Mouse (Mus musculus) heart, embryonic 10.5 days (tissue): ENCODE measurements around the gene Mtrf1. TPM values are rescaled to one million over a fixed set of nuclear protein-coding genes. Genes with fewer than 3 reads are reported as not detected.
"Not testable (repeated sequence)": the region's sequence is repeated elsewhere in the genome, so short reads cannot be mapped to it uniquely, and the experiment has no call there.

Experiments
- DNase-seq: peaks from one replicate; pipeline ENCODE4 v3.0.0-alpha.2; 2017; ENCODE audit warnings: low spot score
- H3K27ac ChIP-seq: fragments of 300-500 bp; sonication (generic); 2 replicates; pipeline ENCODE4 v1.5.1; 2016; ENCODE audit warnings: mild to moderate bottlenecking
- H3K27me3 ChIP-seq: fragments of 300-500 bp; sonication (generic); 2 replicates; pipeline ENCODE4 v1.6.1; 2016; ENCODE audit warnings: mild to moderate bottlenecking; ENCODE audit not compliant: poor library complexity, insufficient read depth, severe bottlenecking
- H3K36me3 ChIP-seq: fragments of 300-500 bp; sonication (generic); 2 replicates; pipeline ENCODE4 v1.6.1; 2016; ENCODE audit warnings: mild to moderate bottlenecking, moderate library complexity
- H3K4me1 ChIP-seq: fragments of 300-500 bp; sonication (generic); 2 replicates; pipeline ENCODE4 v1.6.1; 2016; ENCODE audit warnings: mild to moderate bottlenecking
- H3K4me3 ChIP-seq: fragments of 300-500 bp; sonication (generic); 2 replicates; pipeline ENCODE4 v1.5.1; 2016; ENCODE audit warnings: mild to moderate bottlenecking, moderate library complexity
- H3K9me3 ChIP-seq: fragments of 300-500 bp; sonication (generic); 2 replicates; pipeline ENCODE4 v1.6.1; 2016; ENCODE audit warnings: mild to moderate bottlenecking, moderate library complexity
- WGBS: fragments of 180-500 bp; shearing (Covaris S2); methylation state at CpG from one replicate; pipeline ENCODE4 v1.1.7; 2016; 5-methylcytosine and 5-hydroxymethylcytosine counted together
- polyA plus RNA-seq: library from polyadenylated mRNA; unstranded; fragments of >200 nt; fragmentation: Nextera tagmentation; extraction: Ambion mirVana; gene quantifications from 2 replicates; pipeline ENCODE4 v1.2.1, GENCODE M21; 2016

Mtrf1 gene
- polyA plus RNA-seq, 1 experiment from 2014 or later, result 9.1 TPM

DNA sequence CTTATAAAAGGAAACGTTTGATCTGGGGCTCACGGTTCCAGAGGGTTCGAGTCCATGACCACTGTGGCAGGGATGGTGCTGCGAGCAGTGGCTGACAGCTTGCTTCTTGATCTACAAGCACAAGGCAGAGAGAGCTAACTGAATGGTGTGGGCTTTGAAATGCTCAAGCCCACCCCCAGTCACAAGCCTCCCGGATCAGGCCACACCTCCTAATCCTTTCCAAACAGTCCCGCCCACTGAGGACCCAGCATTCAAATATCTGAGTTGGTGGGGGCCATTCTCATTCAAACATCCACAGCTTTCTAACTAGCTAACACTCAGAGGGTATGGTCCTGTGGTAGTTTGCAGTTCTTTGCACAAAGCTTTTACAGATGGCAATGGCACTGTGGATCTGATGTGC is 15.5 kb downstream of the Mtrf1 start:
- H3K4me1 ChIP-seq, result no peaks in the 10 kb centered on the region
- H3K4me3 ChIP-seq, result no peak overlapping the region
- H3K9me3 ChIP-seq, result no peaks in the 10 kb centered on the region
- H3K27ac ChIP-seq, result no peak overlapping the region
- no peak for DNase-seq
- H3K36me3 ChIP-seq, result peaks cover 22% of the 10 kb centered on the region
- no peaks in the 10 kb centered on the region for H3K27me3 ChIP-seq
- WGBS, result 85% methylated on average over 6 of the region's 6 CpGs

DNA sequence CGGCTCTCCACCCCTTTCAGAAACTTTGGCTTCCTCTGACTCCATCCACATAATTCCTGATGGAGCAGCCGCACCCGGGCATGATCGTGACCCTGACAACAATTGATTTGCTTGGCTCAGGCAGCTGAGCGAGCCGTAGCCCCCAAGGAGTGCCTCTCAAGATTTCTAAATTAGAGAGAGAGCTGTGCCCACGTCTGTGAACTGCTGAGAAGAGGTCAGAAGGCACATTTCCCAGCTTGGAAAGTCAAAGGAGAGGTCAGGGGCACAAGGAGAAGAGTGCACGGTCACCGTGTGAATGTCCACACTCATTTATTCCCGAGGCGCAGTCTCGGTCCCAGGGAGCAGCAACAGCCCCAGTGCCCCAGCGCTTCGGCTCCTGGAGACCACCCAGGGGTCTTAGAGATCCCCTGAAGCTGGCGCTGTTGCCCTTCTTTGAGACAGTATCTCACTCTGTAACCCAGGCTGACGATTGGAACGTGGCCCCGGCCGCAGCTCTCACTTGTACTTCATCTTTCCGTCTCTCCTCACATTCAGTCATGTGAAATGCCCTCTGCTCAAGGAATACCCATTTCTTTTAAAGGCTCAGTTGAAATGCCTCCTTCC is 22.6 kb downstream of the Mtrf1 start:
- Histone ChIP-seq H3K9me3 (no peaks in the 10 kb centered on the region), H3K36me3 (peaks cover 23% of the 10 kb centered on the region)
- WGBS, result 72% methylated on average over 20 of the region's 20 CpGs

DNA sequence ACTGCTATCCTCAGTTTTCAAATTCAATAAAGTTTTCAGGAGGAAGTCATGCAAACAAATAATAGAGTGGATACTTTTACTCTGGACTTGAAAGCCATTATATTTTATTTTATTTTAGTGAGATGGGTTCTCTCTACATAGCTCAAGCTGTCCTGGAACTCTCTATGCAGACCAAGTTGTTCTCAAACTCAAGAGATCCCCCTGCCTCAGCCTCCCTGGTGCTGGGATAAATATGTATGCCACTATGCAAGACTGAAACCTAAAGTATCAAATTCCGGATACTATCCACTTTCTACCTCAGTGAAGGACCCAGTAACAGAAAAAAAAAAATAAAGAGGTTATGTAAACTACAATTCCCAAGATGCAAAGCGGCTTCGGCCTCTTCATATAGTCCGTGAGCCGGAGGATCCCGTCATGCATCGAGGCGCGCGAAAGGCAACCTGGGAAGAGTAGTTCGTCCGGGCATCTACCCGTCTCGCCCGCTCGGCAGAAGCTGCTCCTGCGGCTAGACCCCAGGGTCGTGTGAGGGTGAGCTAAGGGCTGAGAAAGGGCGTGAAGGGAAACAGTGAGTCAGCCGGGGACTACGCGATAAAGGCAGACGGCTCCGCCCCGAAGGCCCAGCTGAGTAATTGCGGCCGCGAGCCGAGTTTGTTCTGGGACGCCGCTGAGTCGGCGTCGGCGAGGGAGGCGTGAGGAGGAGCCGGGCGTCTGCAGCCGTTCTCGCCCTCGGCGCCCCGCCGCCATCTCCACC is 28.6 kb downstream of the Mtrf1 start, which contains the start of gene Kbtbd7:
TSS of gene Kbtbd7 (plus strand) at position 533 of the 751 bp plus-strand sequence.
- H3K9me3 ChIP-seq, result 0 out of 2 replicates have a peak, but pooled peaks cover 7% of the 10 kb centered on the region
- WGBS, result 1% methylated on average over 40 of the region's 44 CpGs

More for the DNA sequence above, 22.6 kb downstream of the Mtrf1 start:
- Histone ChIP-seq H3K27me3 (no peaks in the 10 kb centered on the region), H3K27ac (no peak overlapping the region), H3K4me3 (no peak overlapping the region), H3K4me1 (no peaks in the 10 kb centered on the region; the same call in 1 of the 2 replicates)
- no peak for DNase-seq

DNA sequence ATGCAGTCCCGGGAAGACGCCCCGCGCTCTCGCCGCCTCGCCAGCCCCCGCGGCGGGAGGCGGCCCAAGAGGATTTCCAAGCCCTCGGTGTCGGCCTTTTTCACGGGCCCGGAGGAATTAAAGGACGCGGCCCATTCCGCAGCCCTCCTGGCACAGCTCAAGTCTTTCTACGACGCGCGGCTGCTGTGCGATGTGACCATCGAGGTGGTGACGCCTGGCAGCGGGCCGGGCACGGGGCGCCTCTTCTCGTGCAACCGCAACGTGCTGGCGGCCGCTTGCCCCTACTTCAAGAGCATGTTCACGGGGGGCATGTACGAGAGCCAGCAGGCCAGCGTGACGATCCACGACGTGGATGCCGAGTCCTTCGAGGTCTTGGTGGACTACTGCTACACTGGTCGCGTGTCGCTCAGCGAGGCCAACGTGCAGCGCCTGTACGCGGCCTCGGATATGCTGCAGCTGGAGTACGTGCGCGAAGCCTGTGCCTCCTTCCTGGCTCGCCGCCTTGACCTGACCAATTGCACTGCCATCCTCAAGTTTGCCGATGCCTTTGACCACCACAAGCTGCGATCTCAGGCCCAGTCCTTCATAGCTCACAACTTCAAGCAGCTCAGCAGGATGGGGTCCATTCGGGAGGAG is 29.3 kb downstream of the Mtrf1 start:
- peak overlapping the region; percentile 89 for H3K27ac ChIP-seq

More for the DNA sequence above, 28.6 kb downstream of the Mtrf1 start, which contains the start of gene Kbtbd7:
- DNase-seq, result peak; percentile 99
- Histone ChIP-seq H3K27ac (peak within 1 kb of the TSS; percentile 89), H3K27me3 (no peaks in the 10 kb centered on the region), H3K36me3 (peaks cover 12% of the 10 kb centered on the region), H3K4me1 (0 out of 2 replicates have a peak, but pooled peaks cover 3% of the 10 kb centered on the region), H3K4me3 (peak within 1 kb of the TSS; percentile 57)

DNA sequence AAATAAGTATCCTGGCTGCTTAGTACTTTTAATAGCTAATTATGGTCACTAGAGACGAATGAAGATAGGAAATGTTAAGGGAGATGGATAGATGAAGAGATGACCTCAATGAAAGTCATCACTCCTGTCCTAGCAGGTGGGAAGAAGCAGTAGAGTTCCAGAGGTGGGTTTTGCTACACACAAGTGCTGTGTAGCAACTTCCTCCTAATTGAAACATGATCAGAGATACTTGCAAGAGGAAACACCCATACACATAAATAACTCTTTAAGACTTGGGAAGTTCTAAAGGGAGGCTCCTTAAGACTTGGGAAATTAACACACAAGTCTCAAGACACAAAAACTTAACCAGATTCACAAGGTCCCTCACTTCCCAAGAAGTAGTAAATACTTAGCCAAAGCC is 36.5 kb downstream of the Mtrf1 start:
- no peaks in the 10 kb centered on the region for H3K27me3 ChIP-seq
- no peaks in the 10 kb centered on the region for H3K9me3 ChIP-seq
- no peak overlapping the region for H3K4me3 ChIP-seq
- DNase-seq, result no peak
- no peaks in the 10 kb centered on the region for H3K4me1 ChIP-seq
- no peaks in the 10 kb centered on the region for H3K36me3 ChIP-seq
- WGBS, result 76% methylated on average over 1 of the region's 1 CpGs
- no peak overlapping the region for H3K27ac ChIP-seq

More for the DNA sequence above, 29.3 kb downstream of the Mtrf1 start:
- Histone ChIP-seq H3K36me3 (peaks cover 12% of the 10 kb centered on the region), H3K4me3 (peak overlapping the region; percentile 57)
- H3K27me3 ChIP-seq, H3K4me1 ChIP-seq, H3K9me3 ChIP-seq, DNase-seq: not testable (repeated sequence)
- 30% methylated on average over 16 of the region's 59 CpGs for WGBS

DNA sequence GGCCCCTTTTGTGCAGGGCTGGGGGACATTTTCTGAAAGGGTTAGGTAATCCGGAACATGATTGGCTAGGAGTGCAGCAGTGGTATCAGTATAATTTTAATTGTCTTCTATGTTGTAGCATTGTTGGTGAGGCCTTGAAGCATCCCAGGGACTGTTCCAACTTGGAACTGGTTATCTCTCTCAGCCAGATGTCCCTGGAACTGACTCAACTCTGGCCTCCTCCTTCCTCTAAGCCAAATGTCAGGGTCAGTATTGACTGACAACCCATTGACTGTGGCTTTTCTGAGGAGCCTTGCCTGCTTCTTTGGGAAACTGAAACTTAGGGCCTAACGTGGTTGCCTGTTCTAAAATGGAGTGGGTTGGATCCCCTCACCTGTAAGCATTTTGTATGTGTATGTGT is 43.1 kb downstream of the Mtrf1 start:
- Histone ChIP-seq H3K36me3 (no peaks in the 10 kb centered on the region), H3K9me3 (no peaks in the 10 kb centered on the region; the same call in 1 of the 2 replicates), H3K27me3 (no peaks in the 10 kb centered on the region), H3K27ac (no peak overlapping the region), H3K4me3 (no peak overlapping the region), H3K4me1 (no peaks in the 10 kb centered on the region)
- 83% methylated on average over 2 of the region's 2 CpGs for WGBS
- no peak for DNase-seq

DNA sequence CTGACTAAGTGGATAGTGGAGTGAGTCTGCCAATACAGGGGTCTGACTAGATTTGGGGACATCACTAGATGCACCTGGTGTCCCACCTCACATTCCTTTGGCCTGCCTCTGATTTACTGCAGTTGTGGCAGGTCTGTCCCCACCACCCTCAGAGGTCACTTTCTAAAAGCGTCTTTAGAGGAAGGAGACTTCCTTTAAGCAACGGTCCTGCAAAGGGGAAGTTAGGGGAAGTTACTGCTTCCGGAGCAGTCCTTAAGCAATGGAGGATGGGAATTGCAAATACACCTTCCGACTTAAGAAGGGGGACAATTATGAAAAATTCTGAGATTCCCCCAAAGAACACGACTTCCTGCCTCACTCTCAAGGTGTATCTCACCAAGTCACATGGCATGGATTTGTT is 43.9 kb downstream of the Mtrf1 start:
- WGBS, result 74% methylated on average over 5 of the region's 5 CpGs
- H3K27ac ChIP-seq, result no peak overlapping the region
- H3K4me1 ChIP-seq, result no peaks in the 10 kb centered on the region
- no peaks in the 10 kb centered on the region; the same call in 1 of the 2 replicates for H3K9me3 ChIP-seq
- no peak overlapping the region for H3K4me3 ChIP-seq
- no peaks in the 10 kb centered on the region for H3K27me3 ChIP-seq
- no peaks in the 10 kb centered on the region for H3K36me3 ChIP-seq
- DNase-seq, result no peak

DNA sequence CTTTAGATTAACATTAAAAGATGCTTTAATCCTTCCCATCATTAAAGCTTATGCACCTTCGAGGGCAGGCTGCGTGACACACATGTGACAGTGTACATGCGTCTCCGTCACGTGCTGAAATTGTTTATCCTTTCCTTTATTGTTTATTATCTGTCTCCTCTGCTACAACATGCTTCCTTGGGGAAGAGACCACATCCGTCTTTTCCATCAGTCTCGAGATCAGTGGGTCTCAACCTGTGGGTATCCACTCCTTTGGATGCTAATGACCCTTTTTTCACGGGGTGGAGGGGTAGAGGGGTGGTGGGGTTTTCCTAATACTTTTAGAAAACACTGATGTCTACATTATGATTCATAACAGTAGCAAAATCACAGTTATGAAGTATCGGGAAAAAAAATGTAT is 47.0 kb downstream of the Mtrf1 start:
- Histone ChIP-seq H3K36me3 (no peaks in the 10 kb centered on the region), H3K27ac (no peak overlapping the region), H3K9me3 (no peaks in the 10 kb centered on the region; the same call in 1 of the 2 replicates), H3K27me3 (no peaks in the 10 kb centered on the region), H3K4me3 (no peak overlapping the region), H3K4me1 (no peaks in the 10 kb centered on the region)
- DNase-seq, result no peak
- 84% methylated on average over 9 of the region's 9 CpGs for WGBS

DNA sequence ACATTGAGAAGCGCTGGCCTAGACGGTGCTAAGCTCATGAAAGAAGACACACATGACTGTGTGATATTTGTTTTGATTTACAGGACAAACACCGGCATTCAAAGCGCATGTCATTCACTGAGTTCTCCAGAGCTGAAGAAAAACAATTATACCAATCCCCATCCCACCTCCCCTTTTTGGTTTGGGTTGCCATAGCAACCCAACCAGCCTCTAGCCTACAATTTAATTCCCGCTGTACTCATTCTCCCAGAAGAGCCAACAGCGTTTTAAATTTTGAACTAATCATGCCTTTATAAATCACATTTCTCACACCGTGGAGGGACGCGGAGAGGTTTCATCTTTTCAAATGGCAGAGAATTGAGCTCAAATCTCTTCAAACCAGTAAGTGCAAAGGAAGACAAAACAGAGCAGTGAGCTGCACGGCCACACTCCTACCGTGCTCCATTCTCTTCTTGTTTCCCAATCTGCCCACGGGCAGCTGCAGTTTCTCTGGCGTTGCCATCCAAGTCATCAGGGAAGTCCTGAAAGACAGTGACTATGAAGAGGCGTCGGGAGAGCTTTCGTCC is 47.6 kb downstream of the Mtrf1 start:
- 75% methylated on average over 16 of the region's 16 CpGs for WGBS

DNA sequence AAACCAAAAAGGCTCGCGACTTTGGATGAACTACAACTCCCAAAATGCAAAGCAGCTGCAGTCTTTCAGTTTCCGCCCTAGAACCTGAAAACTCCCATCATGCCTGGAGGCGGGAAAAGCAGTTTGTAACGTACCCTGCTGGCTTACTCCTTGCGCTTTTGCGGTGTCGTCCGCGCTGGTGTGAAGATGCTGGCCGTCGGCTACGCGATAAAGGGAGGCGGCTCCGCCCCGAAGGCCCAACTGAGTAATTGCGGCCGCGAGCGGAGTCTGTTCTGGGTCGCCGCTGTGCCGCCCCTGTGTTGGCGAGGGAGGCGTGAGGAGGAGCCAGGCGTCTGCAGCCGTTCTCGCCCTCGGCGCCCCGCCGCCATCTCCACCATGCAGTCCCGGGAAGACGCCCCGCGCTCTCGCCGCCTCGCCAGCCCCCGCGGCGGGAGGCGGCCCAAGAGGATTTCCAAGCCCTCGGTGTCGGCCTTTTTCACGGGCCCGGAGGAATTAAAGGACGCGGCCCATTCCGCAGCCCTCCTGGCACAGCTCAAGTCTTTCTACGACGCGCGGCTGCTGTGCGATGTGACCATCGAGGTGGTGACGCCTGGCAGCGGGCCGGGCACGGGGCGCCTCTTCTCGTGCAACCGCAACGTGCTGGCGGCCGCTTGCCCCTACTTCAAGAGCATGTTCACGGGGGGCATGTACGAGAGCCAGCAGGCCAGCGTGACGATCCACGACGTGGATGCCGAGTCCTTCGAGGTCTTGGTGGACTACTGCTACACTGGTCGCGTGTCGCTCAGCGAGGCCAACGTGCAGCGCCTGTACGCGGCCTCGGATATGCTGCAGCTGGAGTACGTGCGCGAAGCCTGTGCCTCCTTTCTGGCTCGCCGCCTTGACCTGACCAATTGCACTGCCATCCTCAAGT is 54.4 kb downstream of the Mtrf1 start, which contains the start of gene Kbtbd6:
TSS of gene Kbtbd6 (plus strand) at position 155 of the 910 bp plus-strand sequence.
- H3K27ac ChIP-seq, result peak within 1 kb of the TSS; percentile 89
- H3K9me3 ChIP-seq, H3K36me3 ChIP-seq, H3K27me3 ChIP-seq, H3K4me1 ChIP-seq: not testable (repeated sequence)
- WGBS, result 10% methylated on average over 40 of the region's 89 CpGs
- peak; percentile 97 for DNase-seq
- peak within 1 kb of the TSS; percentile 64 for H3K4me3 ChIP-seq

More for the DNA sequence above, 47.6 kb downstream of the Mtrf1 start:
- Histone ChIP-seq H3K27ac (no peak overlapping the region), H3K36me3 (no peaks in the 10 kb centered on the region), H3K9me3 (no peaks in the 10 kb centered on the region), H3K4me1 (no peaks in the 10 kb centered on the region), H3K4me3 (no peak overlapping the region), H3K27me3 (no peaks in the 10 kb centered on the region)
- no peak for DNase-seq

DNA sequence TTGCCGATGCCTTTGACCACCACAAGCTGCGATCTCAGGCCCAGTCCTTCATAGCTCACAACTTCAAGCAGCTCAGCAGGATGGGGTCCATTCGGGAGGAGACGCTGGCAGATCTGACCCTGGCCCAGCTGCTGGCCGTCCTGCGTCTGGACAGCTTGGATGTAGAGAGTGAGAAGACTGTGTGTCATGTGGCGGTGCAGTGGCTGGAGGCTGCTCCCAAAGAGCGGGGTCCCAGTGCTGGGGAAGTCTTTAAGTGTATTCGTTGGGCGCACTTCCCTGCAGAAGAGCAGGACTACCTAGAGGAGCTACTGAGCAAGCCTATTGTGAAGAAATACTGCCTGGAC is 55.0 kb downstream of the Mtrf1 start:
- WGBS, result 92% methylated on average over 9 of the region's 10 CpGs
- not testable (repeated sequence) for H3K4me3 ChIP-seq, DNase-seq, H3K27ac ChIP-seq, H3K9me3 ChIP-seq, H3K4me1 ChIP-seq, H3K36me3 ChIP-seq, H3K27me3 ChIP-seq

DNA sequence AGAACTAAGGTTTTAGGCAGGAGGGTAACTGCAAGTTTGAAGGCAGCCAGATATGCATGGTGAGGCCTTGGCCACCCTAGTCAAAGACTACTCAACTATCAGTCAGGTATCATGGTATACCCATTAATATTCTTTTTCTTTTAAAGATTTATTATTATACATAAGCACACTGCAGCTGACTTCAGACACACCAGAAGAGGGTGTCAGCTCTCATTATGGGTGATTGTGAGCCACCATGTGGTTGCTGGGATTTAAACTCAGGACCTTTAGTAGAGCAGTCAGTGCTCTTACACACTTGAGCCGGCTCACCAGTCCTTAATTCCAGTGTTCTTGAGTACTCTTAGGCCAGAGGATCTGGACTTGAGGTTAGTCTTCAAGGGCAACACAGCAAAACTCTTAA is 62.8 kb downstream of the Mtrf1 start:
- 83% methylated on average over 1 of the region's 1 CpGs for WGBS
- no peaks in the 10 kb centered on the region for H3K9me3 ChIP-seq
- no peaks in the 10 kb centered on the region for H3K27me3 ChIP-seq
- peaks cover 45% of the 10 kb centered on the region for H3K36me3 ChIP-seq
- DNase-seq, result no peak
- no peak overlapping the region for H3K4me3 ChIP-seq
- H3K4me1 ChIP-seq, result no peaks in the 10 kb centered on the region
- H3K27ac ChIP-seq, result no peak overlapping the region
